Mouse (Mus musculus) CH12.LX (cell line): ENCODE data around the gene Plekha7. TPM values are rescaled to one million over a fixed set of nuclear protein-coding genes. Genes with fewer than 3 reads are reported as not detected.

Experiments
- DNase-seq: peaks from one replicate; pipeline ENCODE4 v3.0.0-alpha.2; 2013; ENCODE audit errors: extremely low read depth
- H3K27ac ChIP-seq: 2 replicates; pipeline ENCODE4 v1.5.1; 2012; ENCODE audit warnings: low read depth, mild to moderate bottlenecking, control low read depth, moderate library complexity; ENCODE audit not compliant: insufficient read depth
- H3K27me3 ChIP-seq: replicated peaks from 2 replicates; pipeline ENCODE3; 2012; ENCODE audit warnings: inconsistent platforms
- H3K36me3 ChIP-seq, 2 experiments: replicated peaks in 1 of 2; 2 replicates each; pipeline versions ENCODE3 to v1.6.1; 2012; ENCODE audit warnings: inconsistent platforms in 1 of 2, low read length in 1 of 2, mild to moderate bottlenecking in 1 of 2, mixed read lengths in 1 of 2, moderate library complexity in 1 of 2; ENCODE audit not compliant: control insufficient read depth in 1 of 2, insufficient read depth in 1 of 2
- H3K4me1 ChIP-seq, 2 experiments: 2 replicates each; pipeline ENCODE4 v1.6.1; 2012; ENCODE audit warnings: inconsistent platforms in 1 of 2, moderate library complexity in 1 of 2; ENCODE audit not compliant: insufficient read depth in 2 of 2, control insufficient read depth in 1 of 2
- H3K4me2 ChIP-seq: 2 replicates; pipeline ENCODE4 v1.6.1; 2012; ENCODE audit warnings: low read depth, mild to moderate bottlenecking, control low read depth; ENCODE audit not compliant: poor library complexity, insufficient read depth, severe bottlenecking
- H3K4me3 ChIP-seq, 3 experiments: fragments of 150-350 bp in 1 of 3; sonication (generic) in 1 of 3; replicated peaks in 1 of 3; 2 replicates each; pipeline versions ENCODE3 to v1.5.1; 2011 to 2012; ENCODE audit warnings: low read depth in 2 of 3, low read length in 2 of 3, mild to moderate bottlenecking in 2 of 3, moderate library complexity in 2 of 3, control low read depth in 1 of 3, improper control_type of control experiment in 1 of 3, inconsistent platforms in 1 of 3, mixed read lengths in 1 of 3; ENCODE audit not compliant: poor library complexity in 1 of 3
- H3K79me2 ChIP-seq: replicated peaks from 2 replicates; pipeline ENCODE4 v1.6.1; 2012; ENCODE audit warnings: mild to moderate bottlenecking, moderate library complexity; ENCODE audit not compliant: control insufficient read depth, poor library complexity, insufficient read depth, severe bottlenecking; ENCODE audit errors: extremely low read depth
- H3K9ac ChIP-seq: 2 replicates; pipeline ENCODE4 v1.6.1; 2012; ENCODE audit warnings: low read depth, mild to moderate bottlenecking, control low read depth, moderate library complexity; ENCODE audit not compliant: insufficient read depth
- H3K9me3 ChIP-seq: replicated peaks from 2 replicates; pipeline ENCODE3; 2012; ENCODE audit warnings: low read length, inconsistent platforms, mixed read lengths
- BHLHE40 ChIP-seq: IDR thresholded peaks from 2 replicates; pipeline ENCODE4 v1.6.1; 2011; ENCODE audit warnings: mild to moderate bottlenecking, low read depth, low read length, improper control_type of control experiment
- CHD1 ChIP-seq: IDR thresholded peaks from 2 replicates; pipeline ENCODE4 v1.6.1; 2012; ENCODE audit warnings: low read depth, low read length, improper control_type of control experiment, inconsistent platforms
- CTCF ChIP-seq, 2 experiments: IDR thresholded peaks in 1 of 2; conservative IDR thresholded peaks in 1 of 2; 2 replicates each; pipeline ENCODE4 v1.5.1; 2011 to 2012; ENCODE audit warnings: low read depth in 2 of 2, low read length in 2 of 2, improper control_type of control experiment in 1 of 2, inconsistent platforms in 1 of 2, mild to moderate bottlenecking in 1 of 2, moderate library complexity in 1 of 2
- EP300 ChIP-seq: IDR thresholded peaks from 2 replicates; pipeline ENCODE4 v1.6.1; 2011; ENCODE audit warnings: low read length, improper control_type of control experiment
- HCFC1 ChIP-seq: IDR thresholded peaks from 2 replicates; pipeline ENCODE4 v1.6.1; 2012; ENCODE audit warnings: low read depth, mild to moderate bottlenecking, inconsistent platforms, low read length, improper control_type of control experiment
- IRF4 ChIP-seq: IDR thresholded peaks from 2 replicates; pipeline ENCODE4 v1.6.1; 2014; ENCODE audit warnings: low read depth, mild to moderate bottlenecking, inconsistent platforms, low read length, improper control_type of control experiment
- KAT2A ChIP-seq: IDR thresholded peaks from 2 replicates; pipeline ENCODE4 v1.6.1; 2012; ENCODE audit warnings: low read length, improper control_type of control experiment, inconsistent platforms; ENCODE audit not compliant: insufficient replicate concordance
- MAFK ChIP-seq: IDR thresholded peaks from 2 replicates; pipeline ENCODE4 v1.6.1; 2011; ENCODE audit warnings: low read length, improper control_type of control experiment; ENCODE audit not compliant: insufficient replicate concordance
- MAX ChIP-seq: IDR thresholded peaks from 2 replicates; pipeline ENCODE4 v1.6.1; 2011; ENCODE audit warnings: low read length, improper control_type of control experiment
- MAZ ChIP-seq: IDR thresholded peaks from 2 replicates; pipeline ENCODE4 v1.6.1; 2012; ENCODE audit warnings: low read depth, mild to moderate bottlenecking, inconsistent platforms, low read length, improper control_type of control experiment, moderate library complexity
- MXI1 ChIP-seq: IDR thresholded peaks from 2 replicates; pipeline ENCODE4 v1.6.1; 2011; ENCODE audit warnings: mild to moderate bottlenecking, low read depth, low read length, improper control_type of control experiment
- MYC ChIP-seq: IDR thresholded peaks from 2 replicates; pipeline ENCODE4 v1.6.1; 2011; ENCODE audit warnings: low read depth, mild to moderate bottlenecking, improper control_type of control experiment, low read length
- NELFE ChIP-seq: IDR thresholded peaks from 2 replicates; pipeline ENCODE4 v1.6.1; 2011; ENCODE audit warnings: low read depth, low read length, improper control_type of control experiment
- NRF1 ChIP-seq: IDR thresholded peaks from 2 replicates; pipeline ENCODE4 v1.6.1; 2014; ENCODE audit warnings: low read depth, mild to moderate bottlenecking, inconsistent platforms, low read length, improper control_type of control experiment, moderate library complexity
- PAX5 ChIP-seq: IDR thresholded peaks from 2 replicates; pipeline ENCODE4 v1.6.1; 2012; ENCODE audit warnings: low read length, inconsistent platforms, mixed read lengths
- POLR2A ChIP-seq: IDR thresholded peaks from 2 replicates; pipeline ENCODE4 v1.6.1; 2011; ENCODE audit warnings: low read depth, mild to moderate bottlenecking, improper control_type of control experiment, low read length
- POLR2AphosphoS2 ChIP-seq: IDR thresholded peaks from 2 replicates; pipeline ENCODE4 v1.6.1; 2011; ENCODE audit warnings: low read depth, low read length, improper control_type of control experiment
- SIN3A ChIP-seq: IDR thresholded peaks from 2 replicates; pipeline ENCODE4 v1.6.1; 2012; ENCODE audit warnings: low read length, improper control_type of control experiment, inconsistent platforms
- SMC3 ChIP-seq: IDR thresholded peaks from 2 replicates; pipeline ENCODE4 v1.6.1; 2011; ENCODE audit warnings: low read depth, low read length, improper control_type of control experiment
- USF1 ChIP-seq: IDR thresholded peaks from 2 replicates; pipeline ENCODE4 v1.6.1; 2014; ENCODE audit warnings: low read depth, mild to moderate bottlenecking, inconsistent platforms, low read length, improper control_type of control experiment
- ZC3H11A ChIP-seq: IDR thresholded peaks from 2 replicates; pipeline ENCODE4 v1.6.1; 2012; ENCODE audit warnings: low read depth, mild to moderate bottlenecking, inconsistent platforms, low read length, improper control_type of control experiment
- ZKSCAN1 ChIP-seq: IDR thresholded peaks from 2 replicates; pipeline ENCODE4 v1.6.1; 2012; ENCODE audit warnings: low read depth, inconsistent platforms, low read length, improper control_type of control experiment, borderline replicate concordance
- ZMIZ1 ChIP-seq: IDR thresholded peaks from 2 replicates; pipeline ENCODE4 v1.6.1; 2012; ENCODE audit warnings: low read depth, mild to moderate bottlenecking, inconsistent platforms, low read length, improper control_type of control experiment
- ZNF384 ChIP-seq: IDR thresholded peaks from 2 replicates; pipeline ENCODE4 v1.6.1; 2012; ENCODE audit warnings: low read depth, low read length, improper control_type of control experiment, inconsistent platforms
- dilution Hi-C: fragments of 300-500 bp; cut with MboI; formaldehyde crosslinking; loops from 2 replicates; pipeline ENCODE4 v1.14.3; 2020; ENCODE audit warnings: low sequenced_read_pairs; ENCODE audit not compliant: extremely low pct_unique_long_range_greater_than_20kb, extremely low pct_ligation_motif_present
- in situ Hi-C: fragments of 300-500 bp; cut with MboI; formaldehyde crosslinking; loops from 3 replicates; pipeline ENCODE4 v1.14.3; 2019; ENCODE audit warnings: low sequenced_read_pairs, low pct_ligation_motif_present, low pct_unique_long_range_greater_than_20kb, mixed read lengths
- polyA plus RNA-seq: library from polyadenylated mRNA; unstranded; fragments of >175 nt; gene quantifications from 2 replicates; pipeline ENCODE4 v1.2.1, GENCODE M21; 2012; ENCODE audit warnings: low read depth; ENCODE audit not compliant: insufficient read length
- total RNA-seq, 2 experiments: library from RNA; depleted of rRNA; stranded (reverse); fragments of 300-350 nt in 1 of 2; fragments of >200 nt in 1 of 2; gene quantifications; 2 replicates each; pipeline ENCODE4 v1.2.3; 2012 to 2014

The Plekha7 gene
- total and polyA plus RNA-seq, 3 experiments = 0.59 to 1.5 (median 1.0) TPM

DNA sequence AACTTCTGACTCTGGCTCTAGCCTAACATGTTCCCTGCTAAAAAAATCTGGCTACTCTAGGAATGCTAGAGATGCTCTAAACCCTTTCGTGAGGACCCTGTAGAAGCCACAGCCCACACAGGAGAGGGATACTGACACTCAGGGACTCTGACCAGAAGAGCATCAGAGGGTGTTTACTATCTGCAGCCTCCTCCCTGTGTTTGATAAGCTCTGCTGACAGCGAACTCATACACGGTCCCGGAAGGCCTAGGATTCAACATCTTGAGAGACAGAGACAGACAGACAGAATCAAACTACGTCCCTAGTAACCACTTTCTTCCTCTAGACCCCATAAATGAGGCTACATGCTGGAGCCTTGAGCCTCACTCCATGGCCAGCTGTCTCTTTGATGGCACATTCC, 20.2 kb downstream of the Plekha7 start:
- no peak overlapping the region for H3K9ac ChIP-seq
- H3K9me3 ChIP-seq = no peaks in the 10 kb centered on the region
- H3K27me3 ChIP-seq = no peaks in the 10 kb centered on the region
- no peak for TF ChIP-seq CTCF (conservative IDR thresholded peaks at IDR 0.05 in 1 of 2, IDR thresholded peaks at IDR 0.05 in 1 of 2; ENCODE audit: low read depth in 2 of 2, low read length in 2 of 2)
- TF ChIP-seq MAZ = no peak
- TF ChIP-seq MAX = no peak
- no peak for TF ChIP-seq ZNF384
- no peak for TF ChIP-seq ZC3H11A
- TF ChIP-seq SIN3A = no peak
- no peak for TF ChIP-seq MXI1
- no peak for TF ChIP-seq SMC3
- no peak for TF ChIP-seq EP300
- TF ChIP-seq NRF1 = no peak
- TF ChIP-seq PAX5 = no peak
- TF ChIP-seq KAT2A = no peak
- no peak overlapping the region for H3K4me2 ChIP-seq
- no peak overlapping the region for H3K4me3 ChIP-seq
- H3K4me1 ChIP-seq = peaks cover 0 to 19% of the 10 kb centered on the region in 2 experiments; a peak in 3 of 4 replicates
- no peaks in the 10 kb centered on the region for H3K79me2 ChIP-seq
- H3K27ac ChIP-seq = no peak overlapping the region
- no peak for DNase-seq
- H3K36me3 ChIP-seq = no peaks in the 10 kb centered on the region
- dilution Hi-C loops = no loop called here
- in situ Hi-C loops = no loop called here

DNA sequence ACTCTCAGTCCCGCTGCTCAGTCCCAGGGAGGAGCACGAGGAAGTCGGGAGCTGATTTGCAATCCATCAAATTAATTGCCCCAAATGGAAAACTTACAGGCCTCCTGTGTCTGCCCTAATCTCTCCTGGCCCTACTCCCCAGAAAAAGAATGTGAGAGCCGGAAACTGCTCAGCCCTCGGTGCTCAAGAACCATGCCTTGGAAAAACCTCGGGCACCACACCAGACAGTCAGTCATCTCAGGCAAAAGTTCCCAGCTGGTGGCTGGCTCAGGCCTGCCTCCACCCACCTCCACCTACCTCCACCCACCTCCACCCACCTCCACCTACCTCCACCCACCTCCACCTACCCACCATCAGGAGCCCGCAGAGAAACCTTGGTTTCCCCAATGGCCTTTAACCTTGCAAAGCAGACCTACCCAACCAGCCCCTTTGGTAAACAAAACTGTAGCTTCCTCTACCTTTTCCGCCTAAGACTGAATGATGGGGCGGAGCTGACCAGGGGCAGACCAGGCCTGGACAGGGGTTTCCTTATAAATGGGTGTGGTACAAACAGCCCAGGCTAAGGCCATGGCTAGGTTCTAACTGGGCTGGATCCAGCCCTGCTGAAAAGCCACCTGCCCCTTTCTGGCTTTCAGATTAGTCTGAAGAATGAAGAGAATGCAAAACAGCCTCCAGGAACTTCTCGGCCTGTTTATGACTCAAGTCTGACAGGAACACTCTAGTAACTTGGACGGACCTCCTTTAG, 21.4 kb downstream of the Plekha7 start:
- Histone ChIP-seq H3K79me2 (no peaks in the 10 kb centered on the region), H3K4me2 (no peak overlapping the region), H3K27me3 (no peaks in the 10 kb centered on the region), H3K9ac (no peak overlapping the region), H3K9me3 (no peaks in the 10 kb centered on the region), H3K27ac (no peak overlapping the region), H3K36me3 (no peaks in the 10 kb centered on the region), H3K4me1 (peaks cover 0 to 19% of the 10 kb centered on the region in 2 experiments; a peak in 3 of 4 replicates), H3K4me3 (no peak overlapping the region)
- in situ Hi-C loops (no loop called here), dilution Hi-C loops (no loop called here)
- TF ChIP-seq ZKSCAN1 = no peak
- no peak for TF ChIP-seq ZMIZ1
- no peak for TF ChIP-seq POLR2A
- TF ChIP-seq IRF4 = no peak
- no peak for TF ChIP-seq HCFC1
- TF ChIP-seq MYC = no peak
- TF ChIP-seq USF1 = no peak
- no peak for TF ChIP-seq CHD1
- no peak for TF ChIP-seq ZC3H11A
- TF ChIP-seq KAT2A = no peak
- TF ChIP-seq MAX = no peak
- no peak for TF ChIP-seq SMC3
- no peak for TF ChIP-seq NELFE
- no peak for TF ChIP-seq BHLHE40
- no peak for TF ChIP-seq MAFK
- no peak for TF ChIP-seq POLR2AphosphoS2
- no peak for TF ChIP-seq MAZ
- DNase-seq = no peak
